Mouse (Mus musculus) limb, embryonic 13.5 days (tissue): Measurements from ENCODE around the gene Rsad1. TPM values are rescaled to one million over a fixed set of nuclear protein-coding genes. Genes with fewer than 3 reads are reported as not detected.

Experiments used
- ATAC-seq: fragments of 200-750 bp; cut with Nextera tagmentation; 2 replicates; pipeline ENCODE4 v1.8.0; 2017; ENCODE audit warnings: low read depth, moderate number of reproducible peaks, moderate TSS enrichment; ENCODE audit not compliant: low FRiP score
- H3K27ac ChIP-seq: fragments of 300-500 bp; sonication (generic); 2 replicates; pipeline ENCODE4 v1.5.1; 2015; ENCODE audit warnings: inconsistent platforms, mild to moderate bottlenecking, moderate library complexity
- H3K27me3 ChIP-seq: fragments of 300-500 bp; sonication (generic); 2 replicates; pipeline ENCODE4 v1.6.1; 2015; ENCODE audit warnings: mild to moderate bottlenecking, inconsistent platforms
- H3K36me3 ChIP-seq: fragments of 300-500 bp; sonication (generic); 2 replicates; pipeline ENCODE4 v1.6.1; 2015; ENCODE audit warnings: inconsistent platforms, mild to moderate bottlenecking, moderate library complexity
- H3K4me1 ChIP-seq: fragments of 300-500 bp; sonication (generic); 2 replicates; pipeline ENCODE4 v1.6.1; 2015; ENCODE audit warnings: inconsistent platforms
- H3K4me2 ChIP-seq: fragments of 300-500 bp; sonication (generic); replicated peaks from 2 replicates; pipeline ENCODE4 v1.6.1; 2015; ENCODE audit warnings: inconsistent platforms, mild to moderate bottlenecking, moderate library complexity
- H3K4me3 ChIP-seq: fragments of 300-500 bp; sonication (generic); 2 replicates; pipeline ENCODE4 v1.5.1; 2015; ENCODE audit warnings: moderate library complexity, mild to moderate bottlenecking, inconsistent platforms
- H3K9ac ChIP-seq: fragments of 300-500 bp; sonication (generic); 2 replicates; pipeline ENCODE4 v1.6.1; 2015; ENCODE audit warnings: mild to moderate bottlenecking, inconsistent platforms
- H3K9me3 ChIP-seq: fragments of 300-500 bp; sonication (generic); 2 replicates; pipeline ENCODE4 v1.6.1; 2016; ENCODE audit warnings: inconsistent platforms
- WGBS: fragments of 180-500 bp; shearing (Covaris S2); methylation state at CpG from one replicate; pipeline ENCODE4 v1.1.7; 2015; 5-methylcytosine and 5-hydroxymethylcytosine counted together
- polyA plus RNA-seq: library from polyadenylated mRNA; unstranded; fragments of >200 nt; fragmentation: Nextera tagmentation; extraction: Ambion mirVana; gene quantifications from 2 replicates; pipeline ENCODE4 v1.2.1, GENCODE M21; 2015

Rsad1 gene
- polyA plus RNA-seq, 1 experiment from 2014 or later: 4.8 TPM

- H3K27ac ChIP-seq: no peak overlapping the region
- ATAC-seq: no peak
Measured at GRCm38 (mm10) chr11:94546381-94546780, 2.7 kb downstream of the Rsad1 start.

GRCm38 (mm10) chr11:94544422-94544821 is 4.6 kb downstream of the Rsad1 start:
- H3K27me3 ChIP-seq: no peaks in the 10 kb centered on the region
- peak overlapping the region; percentile 48; the same call in 1 of the 2 replicates for H3K9ac ChIP-seq
- ATAC-seq: no peak
- peak overlapping the region; percentile 54 for H3K4me2 ChIP-seq
- 51% methylated on average over 18 of the region's 18 CpGs for WGBS
- H3K27ac ChIP-seq: no peak overlapping the region
- H3K36me3 ChIP-seq: peaks cover 12% of the 10 kb centered on the region
- H3K4me3 ChIP-seq: peak overlapping the region; percentile 19; the same call in 1 of the 2 replicates
- no peaks in the 10 kb centered on the region for H3K9me3 ChIP-seq
- H3K4me1 ChIP-seq: peaks cover 21% of the 10 kb centered on the region

More at GRCm38 (mm10) chr11:94546381-94546780, 2.7 kb downstream of the Rsad1 start:
- Histone ChIP-seq H3K36me3 (peaks cover 12% of the 10 kb centered on the region), H3K4me3 (no peak overlapping the region), H3K27me3 (no peaks in the 10 kb centered on the region), H3K9ac (no peak overlapping the region), H3K4me1 (peaks cover 32% of the 10 kb centered on the region), H3K9me3 (no peaks in the 10 kb centered on the region), H3K4me2 (no peak overlapping the region)
- WGBS: 93% methylated on average over 5 of the region's 5 CpGs

GRCm38 (mm10) chr11:94543932-94544331 is 5.1 kb downstream of the Rsad1 start:
- Histone ChIP-seq H3K27me3 (no peaks in the 10 kb centered on the region), H3K9me3 (no peaks in the 10 kb centered on the region), H3K36me3 (peaks cover 12% of the 10 kb centered on the region), H3K4me1 (peaks cover 18% of the 10 kb centered on the region), H3K27ac (no peak overlapping the region), H3K9ac (no peak overlapping the region), H3K4me3 (peak overlapping the region; percentile 19; the same call in 1 of the 2 replicates), H3K4me2 (peak overlapping the region; percentile 54)
- ATAC-seq: no peak
- 32% methylated on average over 9 of the region's 9 CpGs for WGBS

- H3K4me1 ChIP-seq: peaks cover 19% of the 10 kb centered on the region
- no peak overlapping the region for H3K9ac ChIP-seq
- H3K27me3 ChIP-seq: no peaks in the 10 kb centered on the region
- no peak overlapping the region for H3K4me3 ChIP-seq
- peaks cover 12% of the 10 kb centered on the region for H3K36me3 ChIP-seq
- H3K27ac ChIP-seq: no peak overlapping the region
- no peak for ATAC-seq
- no peak overlapping the region for H3K4me2 ChIP-seq
- WGBS: 85% methylated on average over 12 of the region's 12 CpGs
- H3K9me3 ChIP-seq: no peaks in the 10 kb centered on the region
Measured at GRCm38 (mm10) chr11:94543344-94543743, 5.7 kb downstream of the Rsad1 start.

GRCm38 (mm10) chr11:94542400-94542799 is 6.7 kb downstream of the Rsad1 start:
- 85% methylated on average over 4 of the region's 4 CpGs for WGBS
- no peak for ATAC-seq
- H3K27me3 ChIP-seq: no peaks in the 10 kb centered on the region
- no peak overlapping the region for H3K4me3 ChIP-seq
- no peak overlapping the region for H3K4me2 ChIP-seq
- no peaks in the 10 kb centered on the region for H3K9me3 ChIP-seq
- H3K9ac ChIP-seq: no peak overlapping the region
- H3K36me3 ChIP-seq: peaks cover 12% of the 10 kb centered on the region
- no peak overlapping the region for H3K27ac ChIP-seq
- peaks cover 14% of the 10 kb centered on the region for H3K4me1 ChIP-seq

GRCm38 (mm10) chr11:94539761-94540160 is 9.3 kb downstream of the Rsad1 start:
- 80% methylated on average over 7 of the region's 7 CpGs for WGBS

GRCm38 (mm10) chr11:94538733-94539292 is 10.2 kb downstream of the Rsad1 start:
- Histone ChIP-seq H3K9me3 (no peaks in the 10 kb centered on the region), H3K9ac (no peak overlapping the region), H3K4me2 (no peak overlapping the region), H3K27me3 (no peaks in the 10 kb centered on the region), H3K36me3 (peaks cover 12% of the 10 kb centered on the region), H3K4me3 (no peak overlapping the region), H3K27ac (no peak overlapping the region), H3K4me1 (peaks cover 18% of the 10 kb centered on the region; the same call in 1 of the 2 replicates)
- 50% methylated on average over 8 of the region's 8 CpGs for WGBS
- no peak for ATAC-seq

More at GRCm38 (mm10) chr11:94539761-94540160, 9.3 kb downstream of the Rsad1 start:
- Histone ChIP-seq H3K9ac (no peak overlapping the region), H3K27me3 (no peaks in the 10 kb centered on the region), H3K4me1 (peaks cover 27% of the 10 kb centered on the region), H3K4me2 (no peak overlapping the region), H3K36me3 (peaks cover 12% of the 10 kb centered on the region), H3K27ac (no peak overlapping the region), H3K4me3 (no peak overlapping the region), H3K9me3 (no peaks in the 10 kb centered on the region)
- no peak for ATAC-seq

GRCm38 (mm10) chr11:94533171-94533570 is 15.9 kb downstream of the Rsad1 start:
- Histone ChIP-seq H3K4me3 (no peak overlapping the region), H3K4me2 (no peak overlapping the region), H3K27me3 (no peaks in the 10 kb centered on the region), H3K4me1 (0 out of 2 replicates have a peak, but pooled peaks cover 18% of the 10 kb centered on the region), H3K9me3 (no peaks in the 10 kb centered on the region), H3K36me3 (no peaks in the 10 kb centered on the region), H3K9ac (no peak overlapping the region), H3K27ac (no peak overlapping the region)
- no peak for ATAC-seq
- WGBS: 85% methylated on average over 8 of the region's 8 CpGs

- Histone ChIP-seq H3K9me3 (no peaks in the 10 kb centered on the region), H3K4me3 (no peak overlapping the region), H3K36me3 (no peaks in the 10 kb centered on the region), H3K27me3 (no peaks in the 10 kb centered on the region), H3K27ac (no peak overlapping the region), H3K9ac (no peak overlapping the region), H3K4me2 (no peak overlapping the region), H3K4me1 (peaks cover 31% of the 10 kb centered on the region)
- ATAC-seq: no peak
- WGBS: 46% methylated on average over 3 of the region's 3 CpGs
Measured at GRCm38 (mm10) chr11:94528879-94529278, 20.2 kb downstream of the Rsad1 start.

- Histone ChIP-seq H3K27ac (peak overlapping the region; percentile 22; the same call in 1 of the 2 replicates), H3K4me2 (no peak overlapping the region), H3K36me3 (no peaks in the 10 kb centered on the region), H3K27me3 (no peaks in the 10 kb centered on the region), H3K4me1 (peaks cover 28% of the 10 kb centered on the region), H3K4me3 (no peak overlapping the region), H3K9ac (no peak overlapping the region), H3K9me3 (no peaks in the 10 kb centered on the region)
- 19% methylated on average over 9 of the region's 9 CpGs for WGBS
- ATAC-seq: peak; percentile 49
Measured at GRCm38 (mm10) chr11:94526171-94526879, 22.7 kb downstream of the Rsad1 start.

- Histone ChIP-seq H3K9me3 (no peaks in the 10 kb centered on the region), H3K27me3 (no peaks in the 10 kb centered on the region), H3K9ac (peak within 1 kb of the TSS; percentile 69), H3K36me3 (no peaks in the 10 kb centered on the region), H3K4me3 (peak within 1 kb of the TSS; percentile 57), H3K27ac (no peak within 1 kb of the TSS), H3K4me1 (peaks cover 17% of the 10 kb centered on the region), H3K4me2 (peak within 1 kb of the TSS; percentile 75)
- under 1% methylated on average over 42 of the region's 42 CpGs for WGBS
- ATAC-seq: peak; percentile 87
Measured at GRCm38 (mm10) chr11:94521219-94521843, 27.7 kb downstream of the Rsad1 start, which contains the start of gene Mycbpap. Gene Mycbpap (minus strand): TSS chr11:94521742.

GRCm38 (mm10) chr11:94513452-94513851 is 35.6 kb downstream of the Rsad1 start:
- WGBS: 36% methylated on average over 9 of the region's 9 CpGs
- Histone ChIP-seq H3K9me3 (peaks cover 7% of the 10 kb centered on the region; the same call in 1 of the 2 replicates), H3K4me3 (no peak overlapping the region), H3K36me3 (no peaks in the 10 kb centered on the region), H3K27ac (no peak overlapping the region), H3K4me1 (0 out of 2 replicates have a peak, but pooled peaks cover 9% of the 10 kb centered on the region), H3K27me3 (no peaks in the 10 kb centered on the region), H3K4me2 (no peak overlapping the region), H3K9ac (no peak overlapping the region)
- ATAC-seq: no peak
